Mouse (Mus musculus): Measurements from ENCODE around the gene Zdhhc19.

- no peak for TF ChIP-seq CTCF (IDR thresholded peaks at IDR 0.05)
- TF ChIP-seq EP300 (IDR thresholded peaks at IDR 0.05) = no peak
Observed at GRCm38 (mm10) chr16:32588568-32588967, 92.5 kb downstream of the Zdhhc19 start.
